Mouse (Mus musculus): Measurements from ENCODE around the gene Gpr3. TPM values are rescaled to one million over a fixed set of nuclear protein-coding genes. Genes with fewer than 3 reads are reported as not detected.

Gpr3 gene
- polyA plus RNA-seq, 1 experiment from 2014 or later: 2.5 TPM

GRCm38 (mm10) chr4:133240490-133240921 lies 28.2 kb upstream of the Gpr3 start, which contains the start of gene Map3k6:
Gene Map3k6, plus strand, starts transcription at chr4:133240818.
- peak within 1 kb of the TSS; percentile 68 for H3K4me2 ChIP-seq (ENCODE audit: low read depth, low read length)
- H3K27me3 ChIP-seq (ENCODE audit: control insufficient read depth, insufficient read depth, low read length): peaks cover 27% of the 10 kb centered on the region
- no peaks in the 10 kb centered on the region for H3K36me3 ChIP-seq (ENCODE audit: control insufficient read depth, insufficient read depth, low read length)
- no peak within 1 kb of the TSS for H3K27ac ChIP-seq (ENCODE audit: low read depth, low read length)
- H3K9me3 ChIP-seq (ENCODE audit: control insufficient read depth, low read length): no peaks in the 10 kb centered on the region
- H3K4me1 ChIP-seq (ENCODE audit: control insufficient read depth, insufficient read depth, low read length): no peaks in the 10 kb centered on the region
- 5% methylated on average over 16 of the region's 16 CpGs for WGBS
- H3K9ac ChIP-seq (replicated peaks; ENCODE audit: low read depth, low read length): peak within 1 kb of the TSS; percentile 54; the same call in 1 of the 2 replicates
- no peak for ATAC-seq (ENCODE audit: low read depth)
- H3K4me3 ChIP-seq (ENCODE audit: low read depth, low read length): peak within 1 kb of the TSS; percentile 44

GRCm38 (mm10) chr4:133237911-133238310 lies 25.6 kb upstream of the Gpr3 start:
- no peak overlapping the region for H3K9ac ChIP-seq (replicated peaks; ENCODE audit: low read depth, low read length)
- ATAC-seq (ENCODE audit: low read depth): no peak
- H3K36me3 ChIP-seq (ENCODE audit: control insufficient read depth, insufficient read depth, low read length): no peaks in the 10 kb centered on the region
- no peaks in the 10 kb centered on the region for H3K9me3 ChIP-seq (ENCODE audit: control insufficient read depth, low read length)
- H3K4me2 ChIP-seq (ENCODE audit: low read depth, low read length): no peak overlapping the region
- WGBS: 76% methylated on average over 4 of the region's 4 CpGs
- no peak overlapping the region for H3K27ac ChIP-seq (ENCODE audit: low read depth, low read length)
- peaks cover 25% of the 10 kb centered on the region for H3K27me3 ChIP-seq (ENCODE audit: control insufficient read depth, insufficient read depth, low read length)
- no peaks in the 10 kb centered on the region for H3K4me1 ChIP-seq (ENCODE audit: control insufficient read depth, insufficient read depth, low read length)
- H3K4me3 ChIP-seq (ENCODE audit: low read depth, low read length): no peak overlapping the region

- Histone ChIP-seq H3K4me3 (ENCODE audit: low read depth, low read length) (no peak overlapping the region), H3K27ac (ENCODE audit: low read depth, low read length) (no peak overlapping the region), H3K36me3 (ENCODE audit: control insufficient read depth, insufficient read depth, low read length) (no peaks in the 10 kb centered on the region), H3K4me1 (ENCODE audit: control insufficient read depth, insufficient read depth, low read length) (no peaks in the 10 kb centered on the region), H3K4me2 (ENCODE audit: low read depth, low read length) (no peak overlapping the region), H3K9me3 (ENCODE audit: control insufficient read depth, low read length) (no peaks in the 10 kb centered on the region), H3K9ac (replicated peaks; ENCODE audit: low read depth, low read length) (no peak overlapping the region), H3K27me3 (ENCODE audit: control insufficient read depth, insufficient read depth, low read length) (peaks cover 7% of the 10 kb centered on the region; the same call in 1 of the 2 replicates)
- ATAC-seq (ENCODE audit: low read depth): no peak
- 80% methylated on average over 5 of the region's 5 CpGs for WGBS
Observed at GRCm38 (mm10) chr4:133235415-133235814, 23.1 kb upstream of the Gpr3 start.

GRCm38 (mm10) chr4:133234771-133235170 lies 22.4 kb upstream of the Gpr3 start:
- Histone ChIP-seq H3K9ac (replicated peaks; ENCODE audit: low read depth, low read length) (no peak overlapping the region), H3K4me2 (ENCODE audit: low read depth, low read length) (no peak overlapping the region), H3K4me1 (ENCODE audit: control insufficient read depth, insufficient read depth, low read length) (no peaks in the 10 kb centered on the region), H3K4me3 (ENCODE audit: low read depth, low read length) (no peak overlapping the region), H3K27ac (ENCODE audit: low read depth, low read length) (no peak overlapping the region), H3K9me3 (ENCODE audit: control insufficient read depth, low read length) (no peaks in the 10 kb centered on the region), H3K27me3 (ENCODE audit: control insufficient read depth, insufficient read depth, low read length) (peaks cover under 1% of the 10 kb centered on the region; the same call in 1 of the 2 replicates), H3K36me3 (ENCODE audit: control insufficient read depth, insufficient read depth, low read length) (no peaks in the 10 kb centered on the region)
- ATAC-seq (ENCODE audit: low read depth): no peak
- WGBS: 68% methylated on average over 5 of the region's 5 CpGs

- Histone ChIP-seq H3K9ac (replicated peaks; ENCODE audit: low read depth, low read length) (no peak overlapping the region), H3K4me3 (ENCODE audit: low read depth, low read length) (no peak overlapping the region), H3K4me1 (ENCODE audit: control insufficient read depth, insufficient read depth, low read length) (no peaks in the 10 kb centered on the region), H3K27ac (ENCODE audit: low read depth, low read length) (no peak overlapping the region), H3K27me3 (ENCODE audit: control insufficient read depth, insufficient read depth, low read length) (no peaks in the 10 kb centered on the region; the same call in 1 of the 2 replicates), H3K36me3 (ENCODE audit: control insufficient read depth, insufficient read depth, low read length) (no peaks in the 10 kb centered on the region), H3K9me3 (ENCODE audit: control insufficient read depth, low read length) (no peaks in the 10 kb centered on the region), H3K4me2 (ENCODE audit: low read depth, low read length) (no peak overlapping the region)
- WGBS: 39% methylated on average over 10 of the region's 10 CpGs
- no peak for ATAC-seq (ENCODE audit: low read depth)
Observed at GRCm38 (mm10) chr4:133233285-133233976, 21.1 kb upstream of the Gpr3 start.

- no peaks in the 10 kb centered on the region for H3K36me3 ChIP-seq (ENCODE audit: control insufficient read depth, insufficient read depth, low read length)
- ATAC-seq (ENCODE audit: low read depth): no peak
- no peak overlapping the region for H3K27ac ChIP-seq (ENCODE audit: low read depth, low read length)
- H3K27me3 ChIP-seq (ENCODE audit: control insufficient read depth, insufficient read depth, low read length): no peaks in the 10 kb centered on the region
- H3K4me1 ChIP-seq (ENCODE audit: control insufficient read depth, insufficient read depth, low read length): no peaks in the 10 kb centered on the region
- H3K9me3 ChIP-seq (ENCODE audit: control insufficient read depth, low read length): no peaks in the 10 kb centered on the region
- no peak overlapping the region for H3K4me3 ChIP-seq (ENCODE audit: low read depth, low read length)
- no peak overlapping the region for H3K9ac ChIP-seq (replicated peaks; ENCODE audit: low read depth, low read length)
- 58% methylated on average over 8 of the region's 8 CpGs for WGBS
- H3K4me2 ChIP-seq (ENCODE audit: low read depth, low read length): no peak overlapping the region
Observed at GRCm38 (mm10) chr4:133229582-133229981, 17.2 kb upstream of the Gpr3 start.

- H3K4me3 ChIP-seq (ENCODE audit: low read depth, low read length): no peak overlapping the region
- H3K36me3 ChIP-seq (ENCODE audit: control insufficient read depth, insufficient read depth, low read length): no peaks in the 10 kb centered on the region
- no peaks in the 10 kb centered on the region for H3K27me3 ChIP-seq (ENCODE audit: control insufficient read depth, insufficient read depth, low read length)
- H3K27ac ChIP-seq (ENCODE audit: low read depth, low read length): no peak overlapping the region
- ATAC-seq (ENCODE audit: low read depth): no peak
- WGBS: 43% methylated on average over 8 of the region's 8 CpGs
- no peak overlapping the region for H3K9ac ChIP-seq (replicated peaks; ENCODE audit: low read depth, low read length)
- H3K4me1 ChIP-seq (ENCODE audit: control insufficient read depth, insufficient read depth, low read length): no peaks in the 10 kb centered on the region
- H3K4me2 ChIP-seq (ENCODE audit: low read depth, low read length): no peak overlapping the region
- H3K9me3 ChIP-seq (ENCODE audit: control insufficient read depth, low read length): no peaks in the 10 kb centered on the region
Observed at GRCm38 (mm10) chr4:133227636-133228035, 15.3 kb upstream of the Gpr3 start.

- no peak for ATAC-seq (ENCODE audit: low read depth)
- WGBS: 71% methylated on average over 10 of the region's 10 CpGs
- no peaks in the 10 kb centered on the region for H3K4me1 ChIP-seq (ENCODE audit: control insufficient read depth, insufficient read depth, low read length)
Observed at GRCm38 (mm10) chr4:133226073-133226472, 13.7 kb upstream of the Gpr3 start.

GRCm38 (mm10) chr4:133223875-133224274 lies 11.5 kb upstream of the Gpr3 start:
- 0 out of 2 replicates have a peak, but pooled peaks cover 9% of the 10 kb centered on the region for H3K27me3 ChIP-seq (ENCODE audit: control insufficient read depth, insufficient read depth, low read length)
- no peak overlapping the region for H3K4me3 ChIP-seq (ENCODE audit: low read depth, low read length)
- H3K4me2 ChIP-seq (ENCODE audit: low read depth, low read length): no peak overlapping the region
- no peaks in the 10 kb centered on the region for H3K4me1 ChIP-seq (ENCODE audit: control insufficient read depth, insufficient read depth, low read length)
- H3K9ac ChIP-seq (replicated peaks; ENCODE audit: low read depth, low read length): no peak overlapping the region
- no peaks in the 10 kb centered on the region for H3K36me3 ChIP-seq (ENCODE audit: control insufficient read depth, insufficient read depth, low read length)
- H3K9me3 ChIP-seq (ENCODE audit: control insufficient read depth, low read length): no peaks in the 10 kb centered on the region
- no peak overlapping the region for H3K27ac ChIP-seq (ENCODE audit: low read depth, low read length)
- 57% methylated on average over 5 of the region's 5 CpGs for WGBS
- no peak for ATAC-seq (ENCODE audit: low read depth)

More at GRCm38 (mm10) chr4:133226073-133226472, 13.7 kb upstream of the Gpr3 start:
- no peaks in the 10 kb centered on the region for H3K36me3 ChIP-seq (ENCODE audit: control insufficient read depth, insufficient read depth, low read length)
- no peak overlapping the region for H3K27ac ChIP-seq (ENCODE audit: low read depth, low read length)
- no peaks in the 10 kb centered on the region for H3K9me3 ChIP-seq (ENCODE audit: control insufficient read depth, low read length)
- no peak overlapping the region for H3K9ac ChIP-seq (replicated peaks; ENCODE audit: low read depth, low read length)
- no peak overlapping the region for H3K4me3 ChIP-seq (ENCODE audit: low read depth, low read length)
- 0 out of 2 replicates have a peak, but pooled peaks cover 3% of the 10 kb centered on the region for H3K27me3 ChIP-seq (ENCODE audit: control insufficient read depth, insufficient read depth, low read length)
- no peak overlapping the region for H3K4me2 ChIP-seq (ENCODE audit: low read depth, low read length)
